Mouse (Mus musculus): ENCODE measurements around the gene Necab2.
A peak's percentile ranks its signal among the peaks of the same experiment; 100 is the strongest.

The Necab2 gene

DNA sequence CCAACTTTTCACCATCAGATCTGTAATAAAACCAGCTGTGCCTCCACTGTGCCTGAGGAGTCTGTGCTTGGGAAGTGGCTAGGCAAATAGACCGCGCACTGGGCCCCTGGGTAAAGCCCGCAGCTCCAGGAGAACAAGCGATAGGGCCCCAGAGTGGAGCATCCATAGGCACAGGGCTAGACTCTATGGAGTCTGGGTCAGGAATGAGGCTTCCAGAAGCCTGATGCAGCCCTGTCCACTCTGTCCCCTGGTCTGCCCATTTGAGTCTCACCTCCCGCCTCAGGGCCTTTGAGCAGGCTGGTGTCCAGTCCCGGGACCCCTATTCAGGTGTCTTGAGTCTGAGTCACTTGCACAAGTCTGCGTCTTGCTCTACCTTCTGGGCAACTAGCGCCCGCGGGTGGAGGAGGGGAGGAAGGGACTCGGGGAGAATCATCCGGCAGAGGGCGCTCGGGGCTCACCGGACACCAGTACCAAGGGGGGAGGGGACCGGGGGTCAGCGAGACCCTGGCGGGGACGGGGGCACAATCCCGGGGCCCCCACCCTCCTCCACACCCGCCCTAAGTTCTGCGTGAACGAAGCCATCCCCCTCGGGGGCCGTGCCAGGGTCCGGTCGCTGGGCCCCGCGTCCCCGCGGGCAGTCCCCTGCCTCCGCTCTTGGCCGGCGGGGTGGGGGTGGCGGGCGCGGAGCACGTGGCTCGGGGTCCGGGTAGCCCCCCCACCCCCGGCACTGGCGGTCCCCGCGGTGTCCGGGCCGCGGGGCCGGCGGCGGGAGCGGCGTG, at the start of gene Necab2:
Gene Necab2 (plus strand): TSS at position 509 of the 779 bp plus-strand sequence.
- DNase-seq (ENCODE audit: low spot score) = peak; percentile 61

DNA sequence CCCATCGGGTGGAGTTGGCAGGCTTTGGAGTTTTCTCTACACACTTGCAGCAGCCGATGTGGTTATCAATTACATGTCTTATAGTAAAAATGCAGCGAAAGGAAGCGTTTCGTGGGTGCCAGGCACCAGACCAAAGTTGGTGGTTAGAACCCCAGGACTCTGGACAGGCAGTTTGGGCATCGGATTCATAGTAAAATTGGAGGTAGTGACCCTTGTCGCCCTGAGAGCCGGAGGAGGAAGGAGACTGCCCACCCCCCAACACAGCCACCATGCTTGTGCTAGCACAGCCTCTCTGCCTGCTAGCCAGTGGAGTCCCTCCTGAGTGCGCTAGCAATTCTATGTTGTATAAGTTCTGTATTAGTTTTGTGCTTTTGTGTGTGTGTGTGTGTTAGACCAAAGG, 48.0 kb upstream of the Necab2 start:
- DNase-seq (ENCODE audit: low spot score) = no peak

DNA sequence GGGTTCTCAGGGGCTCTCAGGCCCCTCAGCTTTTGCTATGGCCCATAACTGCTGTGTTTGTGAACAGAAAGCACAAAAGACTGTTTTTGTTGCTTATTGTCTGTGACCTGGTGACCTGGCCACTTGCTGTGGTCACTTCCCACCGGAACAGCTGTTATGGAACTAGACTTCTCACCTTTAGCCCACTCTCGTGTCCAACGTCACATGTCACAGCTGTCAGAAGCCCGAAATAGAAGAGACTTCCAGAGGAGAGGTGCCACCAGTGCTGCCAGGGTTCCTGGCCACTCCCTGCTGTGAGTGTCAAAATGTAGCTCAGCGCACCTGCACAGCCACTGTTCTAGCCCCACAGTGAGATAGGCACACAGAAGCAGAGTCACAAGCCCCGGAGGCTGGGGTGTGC, 47.3 kb upstream of the Necab2 start:
- DNase-seq (ENCODE audit: low spot score) = no peak

GRCm38 (mm10) chr8:119400122-119400671, 46.3 kb upstream of the Necab2 start:
- no peak for DNase-seq (ENCODE audit: low spot score)

DNA sequence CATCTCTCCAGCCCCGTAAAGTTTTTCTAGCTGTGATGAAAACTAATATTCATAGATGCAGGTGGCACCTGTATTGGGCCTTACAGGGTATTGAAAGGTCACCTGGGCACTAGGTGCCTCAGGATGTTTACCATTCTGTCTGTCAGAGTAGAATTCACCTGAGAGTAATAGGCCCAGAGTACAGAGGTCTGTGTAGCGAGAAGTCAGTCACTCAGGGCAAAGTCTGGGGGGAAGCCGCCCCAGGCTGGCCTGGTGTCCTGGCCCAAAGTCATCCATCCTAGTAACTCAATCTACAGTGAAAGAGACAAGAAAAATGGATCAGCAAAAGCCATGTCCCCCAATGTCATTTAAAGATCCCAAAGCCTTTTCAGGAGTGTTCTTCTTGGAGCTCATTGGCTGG, 45.6 kb upstream of the Necab2 start:
- no peak for DNase-seq (ENCODE audit: low spot score)

- DNase-seq (ENCODE audit: low spot score) = no peak
Observed at GRCm38 (mm10) chr8:119403912-119404311, 42.6 kb upstream of the Necab2 start.

DNA sequence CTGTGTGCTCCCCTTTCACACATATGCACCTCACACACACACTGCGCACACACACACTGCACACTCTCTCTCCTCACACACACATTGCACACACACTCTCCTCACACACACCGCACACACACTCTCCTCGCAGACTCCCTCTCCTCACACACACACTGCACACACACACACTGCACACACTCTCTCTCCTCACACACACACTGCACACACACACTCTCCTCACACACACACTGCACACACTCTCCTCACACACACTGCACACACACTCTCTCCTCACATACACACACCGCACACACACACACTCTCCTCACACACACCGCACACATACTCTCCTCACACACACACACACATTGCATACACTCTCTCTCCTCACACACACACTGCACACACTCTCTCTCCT, 41.9 kb upstream of the Necab2 start:
- no peak for DNase-seq (ENCODE audit: low spot score)

GRCm38 (mm10) chr8:119408311-119408710, 38.2 kb upstream of the Necab2 start:
- DNase-seq (ENCODE audit: low spot score) = no peak

GRCm38 (mm10) chr8:119412037-119412734, 34.3 kb upstream of the Necab2 start:
- DNase-seq (ENCODE audit: low spot score) = peak; percentile 54

DNA sequence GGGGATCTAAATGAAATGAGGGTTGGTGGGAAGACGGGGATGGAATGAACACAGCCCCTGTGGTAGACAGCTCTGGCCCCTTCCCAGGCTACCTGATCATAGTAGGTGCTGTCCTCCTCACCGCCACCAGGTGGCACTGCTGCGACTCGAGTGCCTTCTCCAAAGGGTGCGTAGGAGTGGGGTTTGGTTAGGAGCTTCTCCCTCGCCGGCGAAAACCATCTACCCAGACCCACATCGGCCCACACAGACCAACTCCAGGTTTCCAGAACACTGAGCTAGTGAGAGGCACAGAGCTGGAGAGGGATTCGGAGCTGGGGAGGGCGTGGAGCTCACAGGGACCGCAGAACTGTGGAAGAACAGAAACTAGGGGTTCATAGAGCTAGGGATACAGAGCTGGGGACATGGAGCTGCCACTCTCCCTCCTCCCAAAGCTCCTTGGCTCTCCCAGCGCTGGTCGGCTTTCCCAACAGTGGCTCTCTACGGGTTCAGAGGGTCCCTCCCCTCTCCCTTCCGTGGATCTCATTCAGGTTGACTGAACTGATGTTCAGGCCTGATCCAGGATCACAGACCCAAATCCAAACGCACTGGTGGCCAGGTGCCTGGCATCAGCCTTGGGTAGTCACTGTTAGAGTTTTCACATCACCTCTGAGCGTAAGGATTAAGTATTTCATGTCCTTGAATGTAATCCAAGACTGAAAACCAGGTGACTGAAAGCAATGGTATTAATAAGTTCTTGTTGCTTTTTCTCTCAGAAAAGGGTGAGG, 33.6 kb upstream of the Necab2 start:
- peak; percentile 92 for DNase-seq (ENCODE audit: low spot score)

- no peak for DNase-seq (ENCODE audit: low spot score)
Observed at GRCm38 (mm10) chr8:119413605-119414004, 32.9 kb upstream of the Necab2 start.

DNA sequence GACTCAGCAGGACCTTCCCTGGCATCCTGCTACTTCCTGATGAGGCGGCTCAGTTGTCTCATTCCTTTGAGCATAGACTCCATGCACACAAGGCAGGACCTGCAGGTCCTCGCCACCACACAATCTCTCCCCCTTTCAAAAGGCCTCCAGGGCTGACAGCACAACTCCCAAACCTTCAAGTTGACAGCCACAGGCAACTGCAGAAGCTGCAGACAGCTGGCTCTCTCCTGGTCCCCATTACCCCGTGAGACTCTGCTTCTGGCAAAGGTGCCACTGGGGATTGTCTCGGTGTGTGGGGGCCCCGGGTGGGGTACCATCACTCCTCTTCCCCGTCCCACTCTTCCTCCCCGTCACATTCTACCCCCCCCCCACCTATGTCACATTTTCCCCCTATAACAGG, 26.2 kb upstream of the Necab2 start:
- DNase-seq (ENCODE audit: low spot score) = no peak

DNA sequence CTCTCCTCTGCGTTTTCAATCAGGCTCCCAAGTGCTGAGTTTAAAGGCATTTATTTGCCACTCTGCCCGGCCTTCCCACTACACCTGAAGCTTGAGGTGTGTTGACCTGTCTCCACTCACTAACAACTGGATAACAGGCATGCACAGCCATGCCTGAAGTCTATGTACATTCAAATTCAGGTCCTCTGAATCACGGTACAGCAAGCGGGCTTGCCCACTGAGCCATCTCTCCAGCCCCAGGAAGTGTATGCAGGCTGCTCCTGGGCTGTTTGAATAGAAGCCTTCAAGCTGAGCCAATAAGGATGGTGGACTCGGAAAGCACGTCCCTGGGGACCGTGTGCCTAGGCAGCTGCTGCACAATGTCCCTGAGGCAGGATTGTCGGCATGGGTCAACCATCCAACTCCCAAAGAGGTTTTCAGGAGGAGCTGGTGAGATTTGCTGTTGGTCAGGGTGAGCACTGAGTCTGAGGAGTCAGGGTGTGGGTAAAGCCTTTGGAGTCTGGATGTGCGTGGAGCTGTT, 24.9 kb upstream of the Necab2 start:
- peak; percentile 76 for DNase-seq (ENCODE audit: low spot score)

GRCm38 (mm10) chr8:119422123-119422711, 24.3 kb upstream of the Necab2 start:
- DNase-seq (ENCODE audit: low spot score) = peak; percentile 62

GRCm38 (mm10) chr8:119423631-119424141, 22.8 kb upstream of the Necab2 start:
- no peak for DNase-seq (ENCODE audit: low spot score)

GRCm38 (mm10) chr8:119424199-119424733, 22.3 kb upstream of the Necab2 start:
- DNase-seq (ENCODE audit: low spot score) = no peak

DNA sequence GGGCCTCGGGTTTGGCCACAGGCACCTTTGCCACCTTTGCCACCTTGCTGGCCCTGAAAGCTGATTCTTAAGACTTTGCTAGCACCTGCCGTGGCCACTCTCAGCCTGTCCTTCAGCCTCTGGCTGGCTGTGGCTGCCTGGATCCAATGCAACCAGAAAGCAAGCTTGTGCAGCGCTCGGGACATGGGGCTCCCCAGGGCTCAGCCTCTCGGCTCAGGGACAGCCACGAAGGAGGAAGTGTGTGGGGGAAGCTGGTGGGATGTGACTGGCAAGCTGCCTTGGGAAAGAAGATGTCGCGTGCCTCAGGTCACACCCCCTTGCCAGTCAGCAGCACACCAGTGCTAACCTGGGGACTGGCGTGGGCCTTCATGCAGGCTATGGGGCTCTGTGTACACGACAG, 21.8 kb upstream of the Necab2 start:
- DNase-seq (ENCODE audit: low spot score) = no peak

DNA sequence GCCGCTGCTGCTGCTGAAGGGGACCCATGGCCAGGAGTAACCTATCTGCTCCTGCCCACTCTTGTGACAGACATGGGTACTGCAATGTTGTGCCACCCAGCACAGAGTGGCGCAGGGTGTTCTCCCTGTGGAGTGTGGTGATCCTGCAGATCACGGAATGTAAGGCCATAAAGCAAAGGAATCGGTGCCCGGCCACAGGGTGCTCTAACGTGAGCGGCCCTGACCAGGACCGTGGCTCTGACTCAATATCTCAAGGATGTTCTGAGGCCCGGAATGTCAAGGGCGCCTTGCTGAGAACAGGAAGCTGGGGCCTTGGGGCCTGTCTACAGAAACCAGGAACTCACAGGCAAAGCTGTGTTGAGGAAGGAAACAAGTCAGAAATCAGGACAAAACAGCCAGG, 21.0 kb upstream of the Necab2 start:
- no peak for DNase-seq (ENCODE audit: low spot score)

DNA sequence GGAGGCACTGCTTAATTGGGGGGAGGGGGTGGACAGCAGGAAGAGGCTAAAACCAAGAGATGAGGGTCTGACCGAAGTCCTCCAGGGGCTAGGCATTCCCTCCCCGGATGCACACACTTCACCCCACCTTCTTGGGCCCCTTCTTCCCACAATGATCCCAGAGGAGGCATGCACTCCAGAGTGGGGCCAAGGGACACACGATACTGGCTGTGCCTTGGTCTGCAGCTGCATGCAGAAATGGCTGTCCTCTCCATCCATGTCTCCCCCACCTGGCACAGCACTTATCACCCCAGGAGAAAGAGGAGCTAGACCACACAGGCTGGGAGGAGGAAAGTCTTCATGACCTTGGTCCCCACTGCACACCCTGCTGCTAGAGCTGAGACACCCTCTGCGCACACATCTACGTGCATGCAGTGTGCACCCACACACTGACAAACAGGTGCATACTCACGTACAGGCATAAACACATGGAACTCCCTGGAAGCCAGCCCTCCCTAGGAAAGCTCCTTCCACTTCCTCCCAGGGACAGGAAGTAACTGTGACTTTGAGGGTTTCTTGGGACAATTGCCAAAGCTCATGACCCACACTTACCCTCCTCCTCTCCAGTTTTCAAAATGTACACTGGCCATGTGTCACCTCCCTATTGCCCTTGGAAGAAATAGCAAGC, 20.3 kb upstream of the Necab2 start:
- no peak for DNase-seq (ENCODE audit: low spot score)

GRCm38 (mm10) chr8:119427634-119428349, 18.7 kb upstream of the Necab2 start:
- DNase-seq (ENCODE audit: low spot score) = peak; percentile 84
